Mouse (Mus musculus) bone marrow, adult 2 months (tissue): ENCODE results near the gene Il2ra. TPM values are rescaled to one million over a fixed set of nuclear protein-coding genes. Genes with fewer than 3 reads are reported as not detected.
A peak's percentile ranks its signal among the peaks of the same experiment; 100 is the strongest.

Experiments used
- H3K27ac ChIP-seq: fragments of 200-500 bp; 2 replicates; pipeline ENCODE4 v1.5.1; 2012; ENCODE audit warnings: low read depth, mild to moderate bottlenecking, control low read depth, inconsistent platforms, low read length; ENCODE audit not compliant: control insufficient read depth, poor library complexity, insufficient read depth
- H3K4me1 ChIP-seq: fragments of 200-500 bp; 2 replicates; pipeline ENCODE4 v1.6.1; 2011; ENCODE audit warnings: low read length; ENCODE audit not compliant: control insufficient read depth, insufficient read depth
- H3K4me3 ChIP-seq: fragments of 200-500 bp; replicated peaks from 2 replicates; pipeline ENCODE3; 2011; ENCODE audit warnings: mild to moderate bottlenecking, low read depth, low read length, control low read depth; ENCODE audit not compliant: control insufficient read depth
- CTCF ChIP-seq: fragments of 200-500 bp; IDR thresholded peaks from 2 replicates; pipeline ENCODE4 v1.5.1; 2011; ENCODE audit warnings: low read length, control low read depth; ENCODE audit not compliant: control insufficient read depth, insufficient read depth
- POLR2A ChIP-seq: fragments of 200-500 bp; IDR thresholded peaks from 2 replicates; pipeline ENCODE4 v1.6.1; 2011; ENCODE audit warnings: low read depth, mild to moderate bottlenecking, control low read depth, low read length, borderline replicate concordance; ENCODE audit not compliant: control insufficient read depth
- whole genome bisulfite sequencing: fragments of 180-500 bp; shearing (Covaris S2); methylation state at CpG from one replicate; pipeline ENCODE4 v1.1.7; 2018; 5-methylcytosine and 5-hydroxymethylcytosine counted together
- polyA plus RNA-seq: library from polyadenylated mRNA; stranded (reverse); fragments of >200 nt; gene quantifications from 2 replicates; pipeline ENCODE4 v1.2.4, GENCODE M21; 2011; ENCODE audit warnings: low replicate concordance; ENCODE audit not compliant: missing spikeins, insufficient read depth, insufficient read length

Il2ra gene
- polyA plus RNA-seq, 1 experiment, result 3.9 TPM

DNA sequence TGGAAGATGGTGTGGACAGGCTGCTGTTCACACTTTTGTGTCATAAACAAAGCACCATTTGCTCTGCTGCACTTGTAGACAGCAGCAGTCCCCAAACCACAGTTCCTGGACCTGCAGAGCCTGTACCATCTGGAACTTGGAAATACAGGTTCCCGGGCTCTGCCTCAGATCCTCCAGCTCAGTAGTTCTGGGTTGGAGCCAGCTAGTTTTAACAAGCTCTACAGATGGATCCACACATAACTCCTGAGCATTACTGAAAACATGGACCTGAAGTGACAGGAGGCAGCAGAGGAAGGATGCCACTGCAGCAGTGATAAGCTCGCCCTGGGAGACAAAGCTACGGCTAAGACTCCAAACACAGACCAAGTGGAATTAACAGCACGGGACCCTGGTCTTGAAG lies 71.9 kb downstream of the Il2ra start:
- WGBS, result 84% methylated on average over 4 of the region's 4 CpGs
- TF ChIP-seq CTCF (no peak), POLR2A (no peak)
- no peak overlapping the region for H3K27ac ChIP-seq

DNA sequence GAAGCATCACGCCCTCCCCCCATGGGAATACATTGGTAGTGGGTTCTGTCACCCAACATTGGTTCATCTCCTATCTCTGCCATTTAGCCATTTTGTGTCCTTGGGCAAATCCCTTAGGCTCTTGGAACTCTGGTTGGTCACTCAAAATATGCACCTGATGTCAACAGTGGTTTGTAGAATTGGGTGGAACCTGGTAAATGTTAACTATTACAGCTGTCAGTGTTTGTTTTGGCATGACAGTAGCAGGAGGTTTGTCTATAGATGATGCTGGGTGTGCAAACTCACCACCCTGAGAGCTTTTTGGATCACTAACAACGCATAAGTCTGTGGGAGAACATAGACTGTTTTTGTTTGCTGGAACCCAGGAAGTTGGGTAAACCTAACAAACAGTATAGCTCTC lies 76.0 kb downstream of the Il2ra start:
- TF ChIP-seq POLR2A (no peak), CTCF (no peak)
- Histone ChIP-seq H3K27ac (no peak overlapping the region), H3K4me3 (no peak overlapping the region), H3K4me1 (no peaks in the 10 kb centered on the region; the same call in none of the 2 replicates)
- WGBS, result 86% methylated on average over 2 of the region's 2 CpGs

More for the DNA sequence above, 71.9 kb downstream of the Il2ra start:
- no peak overlapping the region for H3K4me3 ChIP-seq
- H3K4me1 ChIP-seq, result peaks cover 2% of the 10 kb centered on the region; the same call in 1 of the 2 replicates

DNA sequence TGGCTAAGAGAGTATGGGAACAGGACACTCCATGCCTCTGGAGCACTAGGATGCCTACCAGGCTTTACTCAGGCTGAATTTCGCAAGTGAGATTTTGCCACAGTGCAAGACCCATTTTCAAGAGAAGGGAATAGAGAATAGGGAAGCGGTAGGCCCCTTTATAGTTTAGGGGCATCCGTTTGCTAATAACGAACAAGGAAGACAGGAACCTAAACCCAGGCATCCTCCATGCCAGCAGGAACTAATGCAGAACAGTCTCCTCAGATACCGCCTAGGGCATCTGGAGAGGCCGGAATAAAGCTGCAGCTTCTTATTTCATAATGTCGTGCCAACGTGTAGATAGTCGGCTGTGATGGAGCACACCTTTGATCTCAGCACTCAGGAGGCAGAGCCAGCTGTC lies 80.0 kb downstream of the Il2ra start:
- Histone ChIP-seq H3K4me1 (no peaks in the 10 kb centered on the region; the same call in none of the 2 replicates), H3K27ac (no peak overlapping the region), H3K4me3 (no peak overlapping the region)
- TF ChIP-seq CTCF (no peak), POLR2A (no peak)
- 60% methylated on average over 9 of the region's 9 CpGs for WGBS

DNA sequence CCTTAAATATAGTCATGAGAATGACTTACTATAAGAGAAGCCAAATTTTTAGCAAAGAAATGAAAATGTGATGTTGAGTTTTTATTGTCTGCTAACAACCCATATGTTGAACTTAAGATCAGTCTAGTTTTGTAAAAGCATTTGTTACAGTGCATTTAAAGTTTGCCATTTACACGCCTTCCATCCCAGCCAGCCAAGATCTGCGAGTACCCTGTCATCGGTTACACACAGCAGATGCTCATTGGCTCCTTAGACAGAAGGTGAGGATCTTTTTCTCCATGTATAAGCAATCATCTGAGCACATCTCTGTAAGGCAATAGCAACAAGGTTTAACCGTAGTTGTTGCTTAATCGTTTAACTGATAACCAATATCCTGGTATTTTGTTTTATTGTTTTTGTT lies 85.0 kb downstream of the Il2ra start:
- TF ChIP-seq CTCF (no peak), POLR2A (no peak)
- H3K4me3 ChIP-seq, result no peak overlapping the region
- H3K27ac ChIP-seq, result no peak overlapping the region
- no peaks in the 10 kb centered on the region for H3K4me1 ChIP-seq
- 87% methylated on average over 5 of the region's 5 CpGs for WGBS

- Histone ChIP-seq H3K27ac (no peak overlapping the region), H3K4me3 (no peak overlapping the region), H3K4me1 (no peaks in the 10 kb centered on the region)
- 86% methylated on average over 3 of the region's 3 CpGs for WGBS
- TF ChIP-seq POLR2A, result no peak
- no peak for TF ChIP-seq CTCF
Observed at GRCm38 (mm10) chr2:11729091-11729490, 86.5 kb downstream of the Il2ra start.

- no peak for TF ChIP-seq CTCF
- TF ChIP-seq POLR2A, result no peak
- Histone ChIP-seq H3K4me1 (no peaks in the 10 kb centered on the region), H3K4me3 (no peak overlapping the region), H3K27ac (no peak overlapping the region)
- 70% methylated on average over 5 of the region's 5 CpGs for WGBS
Observed at GRCm38 (mm10) chr2:11732978-11733377, 90.4 kb downstream of the Il2ra start.

GRCm38 (mm10) chr2:11735853-11736252 lies 93.2 kb downstream of the Il2ra start:
- 78% methylated on average over 6 of the region's 6 CpGs for WGBS
- TF ChIP-seq CTCF (no peak), POLR2A (no peak)
- Histone ChIP-seq H3K4me3 (no peak overlapping the region), H3K27ac (no peak overlapping the region), H3K4me1 (peaks cover 3% of the 10 kb centered on the region; the same call in 1 of the 2 replicates)

- WGBS, result 86% methylated on average over 3 of the region's 3 CpGs
- TF ChIP-seq CTCF, result no peak
- Histone ChIP-seq H3K4me3 (no peak overlapping the region), H3K27ac (no peak overlapping the region), H3K4me1 (peaks cover 3% of the 10 kb centered on the region; the same call in 1 of the 2 replicates)
Observed at GRCm38 (mm10) chr2:11738794-11739193, 96.2 kb downstream of the Il2ra start.

GRCm38 (mm10) chr2:11739516-11740051 lies 97.0 kb downstream of the Il2ra start:
- peaks cover 3% of the 10 kb centered on the region; the same call in 1 of the 2 replicates for H3K4me1 ChIP-seq
- TF ChIP-seq CTCF (no peak), POLR2A (no peak)
- H3K27ac ChIP-seq, result peak overlapping the region; percentile 71
- no peak overlapping the region for H3K4me3 ChIP-seq
- 38% methylated on average over 4 of the region's 4 CpGs for WGBS

Other genes starting within 250 kb of the Il2ra start
- 9.1 and 24.3 TPM in 2 replicates for gene Pfkfb3, start 88.7 kb upstream of the Il2ra start, polyA plus RNA-seq
- 167 and 240 TPM in 2 replicates for gene Rbm17, start 38.7 kb upstream of the Il2ra start, polyA plus RNA-seq
- gene Gm17490, start 16.5 kb upstream of the Il2ra start, polyA plus RNA-seq, result not detected in 2 replicates
- gene Il15ra, start 62.5 kb downstream of the Il2ra start, polyA plus RNA-seq, result 9.3 and 10.4 TPM in 2 replicates
- gene Fbh1, start 134.8 kb downstream of the Il2ra start, polyA plus RNA-seq, result 30.2 and 46.6 TPM in 2 replicates
- gene Ankrd16, start 135.1 kb downstream of the Il2ra start, polyA plus RNA-seq, result 34.8 and 56.8 TPM in 2 replicates